Mouse (Mus musculus): ENCODE data around the gene Fads2.

Gene Fads2

DNA sequence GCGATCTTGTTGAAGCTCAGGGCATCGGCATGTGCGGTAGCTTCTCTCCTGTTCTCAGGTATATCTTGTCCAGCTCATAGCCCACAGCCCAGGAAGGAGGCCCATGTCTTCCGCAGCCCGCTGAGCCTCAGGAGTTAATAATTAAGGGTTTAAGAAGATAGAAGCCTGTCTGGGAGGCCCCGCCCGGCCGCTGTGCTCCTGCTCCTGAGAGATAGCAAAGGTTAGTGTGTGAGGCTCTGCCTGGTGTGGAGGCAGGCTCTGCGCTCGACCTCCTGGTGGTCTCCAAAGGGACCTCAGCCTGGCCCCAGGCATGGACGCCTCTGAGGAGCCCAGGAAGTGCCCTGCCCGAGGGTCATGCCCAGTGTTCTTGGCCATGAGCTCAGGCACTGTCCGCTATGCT is 86.7 kb downstream of the Fads2 start:
- no peak for DNase-seq (ENCODE audit: low read depth, low spot score)

DNA sequence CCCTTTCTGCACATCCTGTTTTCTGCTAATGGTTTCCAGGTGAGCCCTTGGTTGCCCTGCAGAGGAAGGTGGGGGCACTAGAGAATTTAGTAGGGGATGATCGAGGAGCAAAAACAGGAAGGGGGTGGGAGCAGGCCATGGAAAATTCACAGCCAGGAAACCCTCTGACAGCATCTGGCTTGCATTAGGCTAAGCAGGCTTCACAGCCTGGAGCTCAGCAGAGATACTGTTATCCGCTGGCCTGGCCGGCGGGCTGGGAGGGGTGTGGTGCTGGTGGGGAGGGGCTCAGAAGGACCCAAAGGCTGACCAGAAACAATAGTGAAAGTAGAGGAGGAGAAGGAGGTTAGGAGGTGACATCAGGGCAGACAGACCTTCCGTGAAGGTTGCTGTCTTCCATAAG is 87.6 kb downstream of the Fads2 start:
- DNase-seq (ENCODE audit: low read depth, low spot score) = no peak

DNA sequence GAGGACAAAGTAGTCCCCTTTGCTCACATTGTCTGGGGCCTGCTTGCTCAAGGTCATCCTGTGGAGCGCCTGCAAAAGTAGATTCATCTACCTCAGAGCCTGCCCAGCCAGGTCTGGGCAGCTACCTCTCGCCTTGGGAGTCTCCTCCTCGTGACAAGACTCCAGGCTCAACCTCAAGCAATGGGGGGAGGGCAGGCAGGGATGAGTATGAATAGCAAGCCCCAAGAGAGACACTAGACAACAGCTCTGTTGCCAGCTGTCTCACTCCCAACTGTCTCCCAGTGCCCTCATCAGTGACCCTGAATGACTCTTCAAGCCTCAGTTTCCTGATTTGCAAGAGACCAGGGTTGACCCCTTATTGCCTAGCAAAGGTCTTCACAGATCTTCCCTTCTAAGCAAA is 88.2 kb downstream of the Fads2 start:
- no peak for DNase-seq (ENCODE audit: low read depth, low spot score)

DNA sequence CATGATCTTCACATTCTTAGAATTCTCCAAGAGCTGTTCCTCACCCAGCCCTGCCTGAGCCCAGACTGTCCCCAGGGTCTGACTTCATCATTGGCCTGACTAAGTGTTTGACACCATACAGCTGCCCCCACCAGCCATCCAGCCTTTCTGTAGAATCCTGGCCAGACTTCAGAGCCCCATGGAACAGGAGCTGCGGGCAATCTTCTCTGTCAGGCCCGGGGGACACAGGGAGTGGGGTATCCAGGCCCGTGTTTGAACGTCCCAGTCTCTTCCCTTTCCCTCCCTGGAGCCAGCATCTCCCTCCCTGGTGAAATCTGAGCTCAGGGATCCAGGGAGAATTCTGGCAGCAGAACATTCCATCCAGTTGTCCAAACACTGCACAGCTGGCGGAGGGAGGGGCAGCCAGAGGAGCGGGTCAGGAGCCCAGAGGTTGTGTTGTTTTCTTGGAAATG is 88.7 kb downstream of the Fads2 start:
- no peak for DNase-seq (ENCODE audit: low read depth, low spot score)
